In genomic region chr10:128548947-128549681, GRCm38 (mm10) we compare ENCODE assay signal across 1 mouse cellular context.
TF ChIP-seq lines count a peak whose summit lies in the region.

Gene Rpl41 (minus strand): TSS chr10:128549305.

TF ChIP-seq in CH12.LX, 34 proteins besides CTCF, POLR2A, EP300 and RAD21 (continued from another document):
- peak; percentile 73; the same call in 1 of the 2 replicates for TF ChIP-seq RCOR1 (conservative IDR thresholded peaks at IDR 0.05; ENCODE audit: low read depth, low read length)
- peak; percentile 65; the same call in 1 of the 2 replicates for TF ChIP-seq GABPA (IDR thresholded peaks at IDR 0.05; ENCODE audit: insufficient replicate concordance, low read depth, low read length)
- TF ChIP-seq UBTF (IDR thresholded peaks at IDR 0.05; ENCODE audit: low read depth, low read length), result peak; percentile 60; the same call in 1 of the 2 replicates
- TF ChIP-seq JUND (conservative IDR thresholded peaks at IDR 0.05; ENCODE audit: low read depth, low read length), result peak; percentile 73
- TF ChIP-seq TBP (conservative IDR thresholded peaks at IDR 0.05; ENCODE audit: low read depth, low read length), result peak; percentile 99
- TF ChIP-seq TCF12 (IDR thresholded peaks at IDR 0.05; ENCODE audit: low read depth, low read length), result peak; percentile 95
- TF ChIP-seq ZMIZ1 (IDR thresholded peaks at IDR 0.05; ENCODE audit: low read depth, low read length), result peak; percentile 99
- peak; percentile 61; the same call in 1 of the 2 replicates for TF ChIP-seq BHLHE40 (IDR thresholded peaks at IDR 0.05; ENCODE audit: low read depth, low read length)
- no peak for TF ChIP-seq JUN (IDR thresholded peaks at IDR 0.05; ENCODE audit: insufficient read depth, low read depth, low read length)
- peak; percentile 99 for TF ChIP-seq ZNF384 (IDR thresholded peaks at IDR 0.05; ENCODE audit: low read depth, low read length)
- TF ChIP-seq ELF1 (IDR thresholded peaks at IDR 0.05; ENCODE audit: low read depth, low read length), result peak; percentile 89
- no peak for TF ChIP-seq ZC3H11A (IDR thresholded peaks at IDR 0.05; ENCODE audit: low read depth, low read length)
- no peak for TF ChIP-seq CHD1 (IDR thresholded peaks at IDR 0.05; ENCODE audit: low read depth, low read length)
- no peak for TF ChIP-seq ZKSCAN1 (IDR thresholded peaks at IDR 0.05; ENCODE audit: borderline replicate concordance, low read depth, low read length)
- peak; percentile 100 for TF ChIP-seq POLR2AphosphoS2 (IDR thresholded peaks at IDR 0.05; ENCODE audit: low read depth, low read length)
- TF ChIP-seq ETS1 (conservative IDR thresholded peaks at IDR 0.05; ENCODE audit: low read depth, low read length), result peak; percentile 67
- no peak for TF ChIP-seq USF2 (conservative IDR thresholded peaks at IDR 0.05; ENCODE audit: low read depth, low read length)
- peak; percentile 61 for TF ChIP-seq MAZ (IDR thresholded peaks at IDR 0.05; ENCODE audit: low read depth, low read length)
- peak; percentile 93 for TF ChIP-seq SIN3A (IDR thresholded peaks at IDR 0.05; ENCODE audit: low read length)
